Mouse (Mus musculus) G1E (cell line): ENCODE results near the gene Ccdc78. TPM values are rescaled to one million over a fixed set of nuclear protein-coding genes. Genes with fewer than 3 reads are reported as not detected.

Experiments used
- ATAC-seq: 2 replicates; pipeline ENCODE4 v1.8.0; 2016; ENCODE audit warnings: mild to moderate bottlenecking; ENCODE audit not compliant: insufficient number of reproducible peaks, poor library complexity, low FRiP score, severe bottlenecking; ENCODE audit errors: extremely low read depth
- DNase-seq: peaks from one replicate; pipeline ENCODE4 v3.0.0; 2012; ENCODE audit warnings: low spot score
- H3K27me3 ChIP-seq: 2 replicates; pipeline ENCODE4 v1.6.1; 2012; ENCODE audit warnings: mild to moderate bottlenecking, low read length, inconsistent platforms; ENCODE audit not compliant: insufficient read depth
- H3K36me3 ChIP-seq: replicated peaks from 2 replicates; pipeline ENCODE3; 2012; ENCODE audit warnings: mild to moderate bottlenecking, inconsistent platforms
- H3K4me1 ChIP-seq: 2 replicates; pipeline ENCODE4 v1.6.1; 2012; ENCODE audit warnings: low read depth, low read length, inconsistent platforms, mixed read lengths; ENCODE audit not compliant: insufficient read depth
- H3K4me3 ChIP-seq: 2 replicates; pipeline ENCODE4 v1.5.1; 2012; ENCODE audit warnings: low read depth, mild to moderate bottlenecking, inconsistent platforms, low read length, moderate library complexity, mixed read lengths
- H3K9me3 ChIP-seq: replicated peaks from 2 replicates; pipeline ENCODE4 v1.6.1; 2012; ENCODE audit warnings: inconsistent platforms
- CTCF ChIP-seq: IDR thresholded peaks from 2 replicates; pipeline ENCODE4 v1.5.1; 2012; ENCODE audit warnings: low read depth, low read length, inconsistent platforms, mixed read lengths
- GATA1 ChIP-seq: IDR thresholded peaks from 2 replicates; pipeline ENCODE4 v1.6.1; 2012; ENCODE audit warnings: borderline replicate concordance, low read length, inconsistent platforms, mixed read lengths
- GATA2 ChIP-seq: IDR thresholded peaks from 2 replicates; pipeline ENCODE4 v1.6.1; 2012; ENCODE audit warnings: low read depth, low read length, inconsistent platforms, borderline replicate concordance
- POLR2AphosphoS5 ChIP-seq: IDR thresholded peaks from 2 replicates; pipeline ENCODE4 v1.6.1; 2012; ENCODE audit warnings: low read depth, low read length, inconsistent platforms; ENCODE audit not compliant: insufficient replicate concordance
- TAL1 ChIP-seq: conservative IDR thresholded peaks from 2 replicates; pipeline ENCODE4 v1.6.1; 2012; ENCODE audit warnings: low read depth, low read length, inconsistent platforms, mixed read lengths
- polyA plus RNA-seq: library from polyadenylated mRNA; stranded (reverse); fragments of >175 nt; gene quantifications from 2 replicates; pipeline ENCODE4 v1.2.3, GENCODE M21; 2012
- total RNA-seq, 2 experiments: library from RNA; stranded (forward) in 1 of 2; stranded (reverse) in 1 of 2; fragments of 200-1000 nt in 1 of 2; fragments of >200 nt in 1 of 2; fragmentation: Nextera tagmentation in 1 of 2; gene quantifications; 2 replicates each; pipeline ENCODE4 v1.2.3; 2014 to 2017

The Ccdc78 gene
- total and polyA plus RNA-seq, 3 experiments, result 0.05 to 0.22 TPM; not detected in 1

DNA sequence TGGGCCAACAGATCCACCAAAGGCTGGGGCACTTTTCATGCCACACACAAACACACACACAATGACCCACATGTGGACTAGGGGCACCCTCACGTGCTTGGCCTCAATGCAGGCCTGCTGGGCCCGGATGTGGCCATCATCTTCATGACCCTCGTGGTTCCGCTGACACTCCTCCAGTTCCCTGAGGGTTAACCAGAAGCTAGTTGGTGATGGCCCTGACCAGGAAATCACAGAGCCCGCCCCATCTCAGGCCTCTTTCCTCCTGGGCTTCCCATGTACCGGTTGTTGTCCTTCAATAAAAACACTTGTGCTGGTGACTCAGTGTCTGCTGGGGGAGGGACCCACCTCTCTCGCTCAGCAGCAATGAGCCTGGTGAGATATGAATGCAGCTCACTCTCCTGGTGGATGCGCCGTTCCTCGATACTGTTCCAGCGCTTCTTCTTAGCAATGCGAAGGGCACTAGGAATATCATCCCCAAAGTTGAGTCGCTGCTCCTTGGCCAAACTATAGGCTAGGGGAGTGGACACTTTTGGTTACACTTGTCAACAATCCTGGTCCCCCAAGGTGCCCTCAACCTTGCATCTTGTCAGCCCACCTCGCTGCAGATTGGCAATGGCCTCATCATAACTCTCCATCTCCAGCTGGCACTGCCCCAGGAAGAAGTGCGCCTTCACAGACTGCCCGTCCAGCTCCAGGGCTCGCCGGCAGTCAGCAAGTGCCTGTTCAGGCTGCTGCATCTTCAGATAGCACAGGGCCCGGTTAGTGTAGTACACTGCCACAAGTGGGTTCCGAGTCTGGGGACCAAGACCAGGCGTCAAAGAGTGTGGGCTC is 45.3 kb downstream of the Ccdc78 start:
- Histone ChIP-seq H3K36me3 (peaks cover 85% of the 10 kb centered on the region), H3K27me3 (no peaks in the 10 kb centered on the region), H3K4me1 (peaks cover 84% of the 10 kb centered on the region), H3K4me3 (peak overlapping the region; percentile 81), H3K9me3 (no peaks in the 10 kb centered on the region)
- no peak for DNase-seq
- TF ChIP-seq GATA1, result no peak
- no peak for TF ChIP-seq CTCF
- TF ChIP-seq POLR2AphosphoS5, result no peak
- no peak for TF ChIP-seq GATA2
- no peak for TF ChIP-seq TAL1
- no peak for ATAC-seq

GRCm38 (mm10) chr17:25832436-25833290 is 46.3 kb downstream of the Ccdc78 start:
- Histone ChIP-seq H3K4me1 (peaks cover 83% of the 10 kb centered on the region), H3K27me3 (no peaks in the 10 kb centered on the region), H3K4me3 (peak overlapping the region; percentile 81), H3K9me3 (no peaks in the 10 kb centered on the region), H3K36me3 (peaks cover 85% of the 10 kb centered on the region)
- ATAC-seq, result peak; percentile 92
- peak; percentile 99 for DNase-seq
- no peak for TF ChIP-seq POLR2AphosphoS5
- TF ChIP-seq CTCF, result no peak
- TF ChIP-seq TAL1, result no peak
- TF ChIP-seq GATA2, result no peak
- no peak for TF ChIP-seq GATA1

- H3K27me3 ChIP-seq, result no peaks in the 10 kb centered on the region
- peak within 1 kb of the TSS; percentile 81 for H3K4me3 ChIP-seq
- DNase-seq (peak; percentile 73), ATAC-seq (peak; percentile 61)
- H3K9me3 ChIP-seq, result no peaks in the 10 kb centered on the region
- H3K36me3 ChIP-seq, result peaks cover 85% of the 10 kb centered on the region
- peaks cover 84% of the 10 kb centered on the region for H3K4me1 ChIP-seq
- TF ChIP-seq TAL1, result no peak
- TF ChIP-seq GATA1, result no peak
- no peak for TF ChIP-seq CTCF
- TF ChIP-seq GATA2, result no peak
- no peak for TF ChIP-seq POLR2AphosphoS5
Measured at GRCm38 (mm10) chr17:25833291-25833663, 46.9 kb downstream of the Ccdc78 start, which contains the start of gene Stub1. Gene Stub1, minus strand, starts transcription at chr17:25833404.

GRCm38 (mm10) chr17:25833961-25834594 is 47.7 kb downstream of the Ccdc78 start:
- DNase-seq (no peak), ATAC-seq (no peak)
- Histone ChIP-seq H3K4me1 (peaks cover 82% of the 10 kb centered on the region), H3K36me3 (peaks cover 84% of the 10 kb centered on the region), H3K4me3 (peak overlapping the region; percentile 81), H3K9me3 (no peaks in the 10 kb centered on the region), H3K27me3 (no peaks in the 10 kb centered on the region)
- no peak for TF ChIP-seq CTCF
- no peak for TF ChIP-seq TAL1
- no peak for TF ChIP-seq GATA2
- TF ChIP-seq GATA1, result no peak
- no peak for TF ChIP-seq POLR2AphosphoS5

DNA sequence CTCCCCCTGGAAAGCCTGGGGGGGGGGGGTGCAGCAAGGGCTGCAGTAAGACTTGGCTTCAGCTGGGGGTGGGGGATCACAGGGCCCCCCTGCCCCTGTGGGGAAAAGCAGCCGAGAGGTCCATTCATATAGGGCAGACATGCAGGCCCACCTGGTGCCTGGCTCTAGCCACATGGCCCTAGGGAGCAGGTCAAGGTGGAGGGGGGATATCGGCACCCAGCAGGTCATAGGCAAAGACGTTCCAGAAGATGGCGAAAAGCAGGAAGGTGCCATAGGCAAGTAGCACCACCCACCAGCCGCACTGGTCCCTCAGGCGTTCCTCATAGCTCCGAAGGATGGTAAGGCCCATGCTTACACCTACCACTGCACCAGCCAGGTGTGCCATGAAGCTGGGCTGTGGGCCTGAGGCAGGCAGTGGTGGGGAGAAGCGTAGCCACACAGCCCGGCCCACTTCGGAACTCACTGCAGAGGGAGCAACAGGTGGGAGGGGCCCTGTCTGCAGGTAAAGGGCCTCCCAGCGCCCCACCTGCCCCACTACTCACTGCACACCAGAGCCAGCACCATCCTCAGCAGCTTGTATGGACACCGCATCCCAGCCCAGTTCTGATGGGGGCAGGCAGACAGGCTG is 48.3 kb downstream of the Ccdc78 start:
- Histone ChIP-seq H3K4me1 (peaks cover 82% of the 10 kb centered on the region), H3K36me3 (peaks cover 84% of the 10 kb centered on the region), H3K9me3 (no peaks in the 10 kb centered on the region), H3K27me3 (no peaks in the 10 kb centered on the region), H3K4me3 (peak overlapping the region; percentile 81)
- TF ChIP-seq POLR2AphosphoS5, result no peak
- no peak for TF ChIP-seq TAL1
- TF ChIP-seq GATA1, result no peak
- no peak for TF ChIP-seq GATA2
- TF ChIP-seq CTCF, result no peak
- DNase-seq (no peak), ATAC-seq (no peak)

- no peak for TF ChIP-seq GATA2
- TF ChIP-seq TAL1, result no peak
- no peak for TF ChIP-seq POLR2AphosphoS5
- no peak for TF ChIP-seq GATA1
- no peak for TF ChIP-seq CTCF
- Histone ChIP-seq H3K4me1 (peaks cover 83% of the 10 kb centered on the region), H3K4me3 (peak overlapping the region; percentile 81), H3K36me3 (peaks cover 84% of the 10 kb centered on the region), H3K27me3 (no peaks in the 10 kb centered on the region), H3K9me3 (no peaks in the 10 kb centered on the region)
- DNase-seq (no peak), ATAC-seq (no peak)
Measured at GRCm38 (mm10) chr17:25835301-25835700, 48.9 kb downstream of the Ccdc78 start.
